Mouse (Mus musculus) adrenal gland, adult 8-10 months (tissue): Measurements from ENCODE around the gene 1700102P08Rik. TPM values are rescaled to one million over a fixed set of nuclear protein-coding genes. Genes with fewer than 3 reads are reported as not detected.

Experiments
- DNase-seq: peaks from one replicate; pipeline ENCODE4 v3.0.0; 2022
- total RNA-seq, 4 experiments: library from RNA; stranded (reverse); gene quantifications; 2 replicates each; pipeline ENCODE4 v1.2.4; 2022

Gene 1700102P08Rik
- 1 to 10 TPM in 3 of 4 experiments, under 1 TPM in 1; 0.96 to 1.6 (median 1.3) TPM for total RNA-seq

- DNase-seq, result no peak
Observed at GRCm38 (mm10) chr9:108392676-108393075, at the start of gene 1700102P08Rik. Gene 1700102P08Rik, plus strand, starts transcription at chr9:108392805.

GRCm38 (mm10) chr9:108343331-108343730, 49.3 kb upstream of the 1700102P08Rik start:
- no peak for DNase-seq

GRCm38 (mm10) chr9:108343835-108344234, 48.8 kb upstream of the 1700102P08Rik start:
- DNase-seq, result no peak

- DNase-seq, result no peak
Observed at GRCm38 (mm10) chr9:108344471-108344870, 48.1 kb upstream of the 1700102P08Rik start.

GRCm38 (mm10) chr9:108347024-108347423, 45.6 kb upstream of the 1700102P08Rik start:
- no peak for DNase-seq

- peak; percentile 79 for DNase-seq
Observed at GRCm38 (mm10) chr9:108347540-108348289, 44.9 kb upstream of the 1700102P08Rik start, which contains the start of gene Usp4. Gene Usp4, plus strand, starts transcription at chr9:108347853.

GRCm38 (mm10) chr9:108348290-108348680, 44.3 kb upstream of the 1700102P08Rik start:
- no peak for DNase-seq

GRCm38 (mm10) chr9:108349727-108350126, 42.9 kb upstream of the 1700102P08Rik start:
- no peak for DNase-seq

GRCm38 (mm10) chr9:108378234-108378633, 14.4 kb upstream of the 1700102P08Rik start:
- no peak for DNase-seq

- DNase-seq, result no peak
Observed at GRCm38 (mm10) chr9:108378736-108379135, 13.9 kb upstream of the 1700102P08Rik start.

- no peak for DNase-seq
Observed at GRCm38 (mm10) chr9:108379294-108379693, 13.3 kb upstream of the 1700102P08Rik start.

- DNase-seq, result no peak
Observed at GRCm38 (mm10) chr9:108381382-108381781, 11.2 kb upstream of the 1700102P08Rik start.

GRCm38 (mm10) chr9:108385006-108385405, 7.6 kb upstream of the 1700102P08Rik start:
- DNase-seq, result no peak

- DNase-seq, result no peak
Observed at GRCm38 (mm10) chr9:108386816-108387215, 5.8 kb upstream of the 1700102P08Rik start.

GRCm38 (mm10) chr9:108388601-108389000, 4.0 kb upstream of the 1700102P08Rik start:
- no peak for DNase-seq

- no peak for DNase-seq
Observed at GRCm38 (mm10) chr9:108389220-108389619, 3.4 kb upstream of the 1700102P08Rik start.

GRCm38 (mm10) chr9:108394191-108394590, 1.6 kb downstream of the 1700102P08Rik start:
- no peak for DNase-seq

GRCm38 (mm10) chr9:108395427-108395826, 2.8 kb downstream of the 1700102P08Rik start:
- no peak for DNase-seq

- DNase-seq, result no peak
Observed at GRCm38 (mm10) chr9:108398324-108398723, 5.7 kb downstream of the 1700102P08Rik start.

- peak; percentile 55 for DNase-seq
Observed at GRCm38 (mm10) chr9:108401186-108401960, 8.8 kb downstream of the 1700102P08Rik start.

- no peak for DNase-seq
Observed at GRCm38 (mm10) chr9:108403081-108403480, 10.5 kb downstream of the 1700102P08Rik start.

GRCm38 (mm10) chr9:108404451-108404850, 11.8 kb downstream of the 1700102P08Rik start:
- DNase-seq, result peak; percentile 39

- no peak for DNase-seq
Observed at GRCm38 (mm10) chr9:108409535-108409934, 16.9 kb downstream of the 1700102P08Rik start.
